Mouse (Mus musculus) adrenal gland, postnatal 0 days (tissue): Measurements from ENCODE around the gene Gm7137. TPM values are rescaled to one million over a fixed set of nuclear protein-coding genes. Genes with fewer than 3 reads are reported as not detected.

Source experiments
- polyA plus RNA-seq: library from polyadenylated mRNA; unstranded; fragments of >200 nt; fragmentation: Nextera tagmentation; extraction: Ambion mirVana; gene quantifications from 2 replicates; pipeline ENCODE4 v1.2.1, GENCODE M21; 2015

Gene Gm7137
- polyA plus RNA-seq = not detected in 2 replicates

GRCm38 (mm10) chr10:77787876-77788275 lies at the start of gene Gm7137:
Gene Gm7137 (minus strand): TSS chr10:77788200.

GRCm38 (mm10) chr10:77835647-77836046 lies 47.6 kb upstream of the Gm7137 start, which contains the start of gene Krtap10-10:
Gene Krtap10-10 (plus strand): TSS chr10:77835947.

GRCm38 (mm10) chr10:77826951-77827350 lies 39.0 kb upstream of the Gm7137 start, which contains the start of gene Krtap10-4:
Gene Krtap10-4 (minus strand): TSS chr10:77827095.

GRCm38 (mm10) chr10:77814382-77814781 lies 26.4 kb upstream of the Gm7137 start, which contains the start of gene Gm2696:
Gene Gm2696 (plus strand): TSS chr10:77814682.

GRCm38 (mm10) chr10:77811743-77812142 lies 23.7 kb upstream of the Gm7137 start, which contains the start of gene Gm9507:
Gene Gm9507 (minus strand): TSS chr10:77811843.

GRCm38 (mm10) chr10:77798921-77799508 lies 11.0 kb upstream of the Gm7137 start, which contains the start of gene Gm19668:
Gene Gm19668 (minus strand): TSS chr10:77799133.

GRCm38 (mm10) chr10:77794976-77795375 lies 7.0 kb upstream of the Gm7137 start, which contains the start of gene Gm9639:
Gene Gm9639 (minus strand): TSS chr10:77795076.

GRCm38 (mm10) chr10:77782442-77782841 lies 5.6 kb downstream of the Gm7137 start, which contains the start of gene Gm3250:
Gene Gm3250 (minus strand): TSS chr10:77782542.

GRCm38 (mm10) chr10:77776844-77777243 lies 11.2 kb downstream of the Gm7137 start, which contains the start of gene Gm7138:
Gene Gm7138 (minus strand): TSS chr10:77776944.

GRCm38 (mm10) chr10:77771225-77771624 lies 16.8 kb downstream of the Gm7137 start, which contains the start of gene Gm3238:
Gene Gm3238 (minus strand): TSS chr10:77771325.

GRCm38 (mm10) chr10:77759582-77759981 lies 28.4 kb downstream of the Gm7137 start, which contains the start of gene Gm3233:
Gene Gm3233 (minus strand): TSS chr10:77759682.

GRCm38 (mm10) chr10:77751254-77751653 lies 36.7 kb downstream of the Gm7137 start, which contains the start of gene Gm9736:
Gene Gm9736 (minus strand): TSS chr10:77751354.

GRCm38 (mm10) chr10:77741924-77742688 lies 45.9 kb downstream of the Gm7137 start, which contains the start of gene Gm18596:
Gene Gm18596 (minus strand): TSS chr10:77742638.

Other genes starting within 250 kb of the Gm7137 start
- gene Pttg1ip, start 206.5 kb downstream of the Gm7137 start, polyA plus RNA-seq = 155 and 186 TPM in 2 replicates
- 224 and 242 TPM in 2 replicates for gene Sumo3, start 182.1 kb downstream of the Gm7137 start, polyA plus RNA-seq
- 14.8 and 15.0 TPM in 2 replicates for gene Gm49325, start 182.0 kb downstream of the Gm7137 start, polyA plus RNA-seq
- gene Ube2g2, start 165.9 kb downstream of the Gm7137 start, polyA plus RNA-seq = 46.7 and 55.5 TPM in 2 replicates
- gene Tspear, start 101.6 kb downstream of the Gm7137 start, polyA plus RNA-seq = 0.44 and 0.91 TPM in 2 replicates
- gene Gm19402, start 97.4 kb downstream of the Gm7137 start, polyA plus RNA-seq = not detected in 2 replicates
- not detected in 2 replicates for gene Gm9508, start 91.0 kb downstream of the Gm7137 start, polyA plus RNA-seq
- not detected in 2 replicates for gene Gm10272, start 81.6 kb downstream of the Gm7137 start, polyA plus RNA-seq
- not detected in 2 replicates for gene Gm10024, start 76.7 kb downstream of the Gm7137 start, polyA plus RNA-seq
- gene Gm10142, start 72.4 kb downstream of the Gm7137 start, polyA plus RNA-seq = not detected in 2 replicates
- not detected in 2 replicates for gene Krtap12-1, start 67.6 kb downstream of the Gm7137 start, polyA plus RNA-seq
- not detected in 2 replicates for gene Gm10100, start 61.7 kb downstream of the Gm7137 start, polyA plus RNA-seq
- not detected in 2 replicates for gene Gm18596, start 45.6 kb downstream of the Gm7137 start, polyA plus RNA-seq
- not detected in 2 replicates for gene Gm9736, start 36.8 kb downstream of the Gm7137 start, polyA plus RNA-seq
- not detected in 2 replicates for gene Gm3233, start 28.5 kb downstream of the Gm7137 start, polyA plus RNA-seq
- not detected in 2 replicates for gene Gm3238, start 16.9 kb downstream of the Gm7137 start, polyA plus RNA-seq
- not detected in 2 replicates for gene Gm7138, start 11.3 kb downstream of the Gm7137 start, polyA plus RNA-seq
- not detected in 2 replicates for gene Gm3250, start 5.7 kb downstream of the Gm7137 start, polyA plus RNA-seq
- not detected in 2 replicates for gene Gm9639, start 6.9 kb upstream of the Gm7137 start, polyA plus RNA-seq
- gene Gm19668, start 10.9 kb upstream of the Gm7137 start, polyA plus RNA-seq = not detected in 2 replicates
- not detected in 2 replicates for gene Gm9507, start 23.6 kb upstream of the Gm7137 start, polyA plus RNA-seq
- gene Gm2696, start 26.5 kb upstream of the Gm7137 start, polyA plus RNA-seq = not detected in 2 replicates
- gene Krtap10-4, start 38.9 kb upstream of the Gm7137 start, polyA plus RNA-seq = not detected in 2 replicates
- not detected in 2 replicates for gene Krtap10-10, start 47.7 kb upstream of the Gm7137 start, polyA plus RNA-seq
- not detected in 2 replicates for gene Gm36176, start 58.6 kb upstream of the Gm7137 start, polyA plus RNA-seq
- gene Gm10318, start 64.7 kb upstream of the Gm7137 start, polyA plus RNA-seq = not detected in 2 replicates
- gene Gm3285, start 73.8 kb upstream of the Gm7137 start, polyA plus RNA-seq = not detected in 2 replicates
- 4.3 and 8.2 TPM in 2 replicates for gene Lrrc3, start 114.3 kb upstream of the Gm7137 start, polyA plus RNA-seq
- gene Trpm2, start 182.4 kb upstream of the Gm7137 start, polyA plus RNA-seq = 0.85 and 1.3 TPM in 2 replicates
- gene 1810043G02Rik, start 190.3 kb upstream of the Gm7137 start, polyA plus RNA-seq = 28.7 and 30.4 TPM in 2 replicates
- 31.0 and 54.7 TPM in 2 replicates for gene Pfkl, start 221.9 kb upstream of the Gm7137 start, polyA plus RNA-seq